Mouse (Mus musculus): ENCODE measurements around the gene Tectb. TPM values are rescaled to one million over a fixed set of nuclear protein-coding genes. Genes with fewer than 3 reads are reported as not detected.

Gene Tectb
- polyA plus RNA-seq, 1 experiment from 2014 or later = not detected

GRCm38 (mm10) chr19:55241186-55241645, 60.7 kb downstream of the Tectb start, which contains the start of gene Gucy2g:
Gene Gucy2g, minus strand, starts transcription at chr19:55241236.
- no peaks in the 10 kb centered on the region for H3K27me3 ChIP-seq (ENCODE audit: control insufficient read depth, insufficient read depth, low read length)
- no peak within 1 kb of the TSS for H3K4me2 ChIP-seq (ENCODE audit: low read depth, low read length)
- WGBS = 82% methylated on average over 6 of the region's 6 CpGs
- H3K4me3 ChIP-seq (ENCODE audit: low read depth, low read length) = no peak within 1 kb of the TSS
- ATAC-seq (ENCODE audit: low read depth) = no peak
- H3K36me3 ChIP-seq (ENCODE audit: control insufficient read depth, insufficient read depth, low read length) = no peaks in the 10 kb centered on the region
- H3K4me1 ChIP-seq (ENCODE audit: control insufficient read depth, insufficient read depth, low read length) = no peaks in the 10 kb centered on the region
- H3K27ac ChIP-seq (ENCODE audit: low read depth, low read length) = no peak within 1 kb of the TSS
- no peak within 1 kb of the TSS for H3K9ac ChIP-seq (replicated peaks; ENCODE audit: low read depth, low read length)
- H3K9me3 ChIP-seq (ENCODE audit: control insufficient read depth, low read length) = no peaks in the 10 kb centered on the region

- ATAC-seq (ENCODE audit: low read depth) = no peak
- WGBS = 17% methylated on average over 7 of the region's 7 CpGs
Measured at GRCm38 (mm10) chr19:55244791-55245231, 64.3 kb downstream of the Tectb start.

More at GRCm38 (mm10) chr19:55244791-55245231, 64.3 kb downstream of the Tectb start:
- no peaks in the 10 kb centered on the region for H3K27me3 ChIP-seq (ENCODE audit: control insufficient read depth, insufficient read depth, low read length)
- H3K4me2 ChIP-seq (ENCODE audit: low read depth, low read length) = no peak overlapping the region
- no peaks in the 10 kb centered on the region for H3K9me3 ChIP-seq (ENCODE audit: control insufficient read depth, low read length)
- H3K9ac ChIP-seq (replicated peaks; ENCODE audit: low read depth, low read length) = no peak overlapping the region
- H3K4me3 ChIP-seq (ENCODE audit: low read depth, low read length) = no peak overlapping the region
- no peak overlapping the region for H3K27ac ChIP-seq (ENCODE audit: low read depth, low read length)
- H3K36me3 ChIP-seq (ENCODE audit: control insufficient read depth, insufficient read depth, low read length) = no peaks in the 10 kb centered on the region
- no peaks in the 10 kb centered on the region for H3K4me1 ChIP-seq (ENCODE audit: control insufficient read depth, insufficient read depth, low read length)

Small RNAs within 50 kb of the gene (microRNA-seq; reads per million reads assigned to microRNA genes)
- not detected for gene Mir6715

Other genes with a start within 250 kb of the Tectb start
- 22.7 and 28.6 TPM in 2 replicates for gene Gpam, start 53.5 kb upstream of the Tectb start, polyA plus RNA-seq (2014; fragmentation: Nextera tagmentation; extraction: Ambion mirVana)
- 0.05 TPM in 1 of 2 replicates, not detected in the other for gene Gucy2g, start 60.5 kb downstream of the Tectb start, polyA plus RNA-seq (2014; fragmentation: Nextera tagmentation; extraction: Ambion mirVana)
- gene Acsl5, start 71.2 kb downstream of the Tectb start, polyA plus RNA-seq (2014; fragmentation: Nextera tagmentation; extraction: Ambion mirVana) = 14.6 and 19.7 TPM in 2 replicates
- gene Zdhhc6, start 135.3 kb downstream of the Tectb start, polyA plus RNA-seq (2014; fragmentation: Nextera tagmentation; extraction: Ambion mirVana) = 68.3 and 74.8 TPM in 2 replicates
- gene Vti1a, start 135.6 kb downstream of the Tectb start, polyA plus RNA-seq (2014; fragmentation: Nextera tagmentation; extraction: Ambion mirVana) = 33.4 and 35.7 TPM in 2 replicates

Data from neural tube, embryonic 14.5 days (tissue).